Mouse (Mus musculus) bone marrow, adult 2 months (tissue): ENCODE measurements around the gene Pld1.

Source experiments
- CTCF ChIP-seq: fragments of 200-500 bp; IDR thresholded peaks from 2 replicates; pipeline ENCODE4 v1.5.1; 2011; ENCODE audit warnings: low read length, control low read depth; ENCODE audit not compliant: control insufficient read depth, insufficient read depth
- POLR2A ChIP-seq: fragments of 200-500 bp; IDR thresholded peaks from 2 replicates; pipeline ENCODE4 v1.6.1; 2011; ENCODE audit warnings: low read depth, mild to moderate bottlenecking, control low read depth, low read length, borderline replicate concordance; ENCODE audit not compliant: control insufficient read depth

- TF ChIP-seq CTCF (no peak), POLR2A (no peak)
These were observed 88.4 kb downstream of the Pld1 start for GRCm38 (mm10) chr3:28026876-28027275.
